Mouse (Mus musculus): ENCODE data around the gene Lmntd1.

DNA sequence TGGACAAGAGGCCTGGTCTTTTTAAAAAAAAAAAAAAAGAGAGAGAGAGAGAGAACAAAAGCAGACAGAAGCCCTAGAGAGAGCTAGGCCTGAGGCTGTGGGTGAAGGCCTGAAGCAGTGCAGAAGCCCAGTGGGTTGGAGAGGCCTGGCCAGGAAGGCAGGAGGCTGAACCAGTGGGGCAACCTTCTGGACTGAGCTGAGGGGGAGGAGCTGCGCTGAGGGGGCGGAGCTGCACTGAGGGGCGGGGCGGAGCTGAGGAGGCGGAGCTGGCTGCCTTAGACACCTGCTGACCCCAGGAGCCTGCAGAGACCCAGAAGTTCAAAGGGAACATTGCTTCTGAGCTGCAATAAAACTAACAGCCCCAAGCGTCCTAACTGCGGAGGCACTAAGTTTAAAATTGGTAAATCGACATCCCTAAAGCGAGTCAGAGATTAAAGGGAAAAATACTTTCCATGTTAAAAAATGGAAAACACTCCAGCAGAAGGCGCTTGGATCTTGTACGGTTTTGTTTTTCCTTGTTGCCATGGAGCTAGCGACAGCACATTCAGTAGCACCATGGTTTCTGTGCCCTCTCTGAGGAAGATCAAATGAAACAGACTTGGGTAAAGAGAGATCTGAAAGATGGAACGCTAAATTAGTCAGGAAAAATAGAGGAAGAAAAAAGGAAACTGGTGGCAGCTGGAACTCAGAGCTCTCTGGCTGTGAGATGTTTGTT lies 68.0 kb downstream of the Lmntd1 start:
- no peak for TF ChIP-seq POLR2A (IDR thresholded peaks at IDR 0.05; ENCODE audit: low read depth, low read length)
- TF ChIP-seq CTCF (IDR thresholded peaks at IDR 0.05; ENCODE audit: extremely low read depth, insufficient read depth, insufficient read length, insufficient replicate concordance) = no peak
